Mouse (Mus musculus) cortical plate, adult 2 months (tissue): ENCODE measurements around the gene Ednra.

ENCODE experiments used
- CTCF ChIP-seq: fragments of 200-500 bp; IDR thresholded peaks from 2 replicates; pipeline ENCODE4 v1.5.1; 2011; ENCODE audit warnings: mild to moderate bottlenecking, control low read depth, low read length; ENCODE audit not compliant: insufficient read depth; ENCODE audit errors: extremely low read depth
- POLR2A ChIP-seq: fragments of 200-500 bp; IDR thresholded peaks from 2 replicates; pipeline ENCODE4 v1.6.1; 2011; ENCODE audit warnings: mild to moderate bottlenecking, low read length, control low read depth; ENCODE audit not compliant: insufficient read depth; ENCODE audit errors: extremely low read depth

- no peak for TF ChIP-seq CTCF
- TF ChIP-seq POLR2A = no peak
Measured at GRCm38 (mm10) chr8:77664901-77665300, 59.4 kb downstream of the Ednra start.
